Mouse (Mus musculus) kidney, adult 2 months (tissue): ENCODE measurements around the gene Fastkd1.

ENCODE experiments used
- CTCF ChIP-seq: fragments of 200-500 bp; conservative IDR thresholded peaks from 2 replicates; pipeline ENCODE4 v1.5.1; 2011; ENCODE audit warnings: low read depth, mild to moderate bottlenecking, control low read depth, low read length, moderate library complexity, mixed read lengths; ENCODE audit not compliant: insufficient read depth, insufficient read length
- POLR2A ChIP-seq: fragments of 200-500 bp; IDR thresholded peaks from one replicate; pipeline ENCODE4 v1.6.1; 2011; ENCODE audit warnings: low read depth, low read length, control low read depth

GRCm38 (mm10) chr2:69713626-69714014 lies 304 bp upstream of the Fastkd1 start:
- TF ChIP-seq CTCF (no peak), POLR2A (no peak)
